Mouse (Mus musculus) neural tube, embryonic 12.5 days (tissue): ENCODE results near the gene Arl6. TPM values are rescaled to one million over a fixed set of nuclear protein-coding genes. Genes with fewer than 3 reads are reported as not detected.

Experiments
- ATAC-seq: fragments of 200-750 bp; cut with Nextera tagmentation; 2 replicates; pipeline ENCODE4 v1.8.0; 2017; ENCODE audit warnings: low read depth, mild to moderate bottlenecking, moderate TSS enrichment, moderate library complexity; ENCODE audit not compliant: low FRiP score
- H3K27ac ChIP-seq: fragments of 300-500 bp; sonication (generic); 2 replicates; pipeline ENCODE4 v1.5.1; 2016
- H3K27me3 ChIP-seq: fragments of 300-500 bp; sonication (generic); replicated peaks from 2 replicates; pipeline ENCODE4 v1.6.1; 2016; ENCODE audit warnings: mild to moderate bottlenecking
- H3K36me3 ChIP-seq: fragments of 300-500 bp; sonication (generic); 2 replicates; pipeline ENCODE4 v1.6.1; 2016; ENCODE audit warnings: mild to moderate bottlenecking
- H3K4me1 ChIP-seq: fragments of 300-500 bp; sonication (generic); 2 replicates; pipeline ENCODE4 v1.6.1; 2016
- H3K4me2 ChIP-seq: fragments of 300-500 bp; sonication (generic); replicated peaks from 2 replicates; pipeline ENCODE4 v1.6.1; 2016; ENCODE audit warnings: mild to moderate bottlenecking
- H3K4me3 ChIP-seq: fragments of 300-500 bp; sonication (generic); 2 replicates; pipeline ENCODE4 v1.5.1; 2016
- H3K9ac ChIP-seq: fragments of 300-500 bp; sonication (generic); 2 replicates; pipeline ENCODE4 v1.6.1; 2016; ENCODE audit warnings: mild to moderate bottlenecking
- H3K9me3 ChIP-seq: fragments of 300-500 bp; sonication (generic); 2 replicates; pipeline ENCODE4 v1.6.1; 2016; ENCODE audit warnings: mild to moderate bottlenecking
- WGBS: fragments of 180-500 bp; shearing (Covaris S2); methylation state at CpG from one replicate; pipeline ENCODE4 v1.1.7; 2016; 5-methylcytosine and 5-hydroxymethylcytosine counted together
- polyA plus RNA-seq: library from polyadenylated mRNA; unstranded; fragments of >200 nt; fragmentation: Nextera tagmentation; extraction: Ambion mirVana; gene quantifications from 2 replicates; pipeline ENCODE4 v1.2.1, GENCODE M21; 2016

The Arl6 gene
- polyA plus RNA-seq, 1 experiment from 2014 or later: 42.3 TPM

- Histone ChIP-seq H3K27ac (no peak overlapping the region), H3K36me3 (no peaks in the 10 kb centered on the region), H3K27me3 (no peaks in the 10 kb centered on the region), H3K4me3 (0 out of 2 replicates have a peak overlapping the region, but pooled peaks have one; percentile 2), H3K9me3 (no peaks in the 10 kb centered on the region), H3K4me1 (peaks cover 10% of the 10 kb centered on the region), H3K4me2 (peak overlapping the region; percentile 48), H3K9ac (no peak overlapping the region)
- peak; percentile 63 for ATAC-seq
- WGBS: 23% methylated on average over 15 of the region's 15 CpGs
Observed at GRCm38 (mm10) chr16:59604078-59604781, 35.0 kb downstream of the Arl6 start.

GRCm38 (mm10) chr16:59600311-59601251 lies 38.6 kb downstream of the Arl6 start, which contains the start of gene Crybg3:
TSS of gene Crybg3 (minus strand) at chr16:59600979.
- Histone ChIP-seq H3K27me3 (no peaks in the 10 kb centered on the region), H3K9me3 (no peaks in the 10 kb centered on the region), H3K27ac (peak within 1 kb of the TSS; percentile 37; the same call in 1 of the 2 replicates), H3K4me2 (peak within 1 kb of the TSS; percentile 80), H3K9ac (peak within 1 kb of the TSS; percentile 80), H3K4me3 (peak within 1 kb of the TSS; percentile 73), H3K36me3 (no peaks in the 10 kb centered on the region), H3K4me1 (peaks cover 10% of the 10 kb centered on the region)
- under 1% methylated on average over 88 of the region's 90 CpGs for WGBS
- ATAC-seq: peak; percentile 86

GRCm38 (mm10) chr16:59599411-59600265 lies 39.6 kb downstream of the Arl6 start:
- no peaks in the 10 kb centered on the region for H3K36me3 ChIP-seq
- peak overlapping the region; percentile 80 for H3K4me2 ChIP-seq
- ATAC-seq: no peak
- H3K27ac ChIP-seq: no peak overlapping the region
- peaks cover 10% of the 10 kb centered on the region for H3K4me1 ChIP-seq
- H3K4me3 ChIP-seq: peak overlapping the region; percentile 73
- H3K27me3 ChIP-seq: no peaks in the 10 kb centered on the region
- H3K9me3 ChIP-seq: no peaks in the 10 kb centered on the region
- no peak overlapping the region for H3K9ac ChIP-seq
- WGBS: 17% methylated on average over 17 of the region's 17 CpGs

GRCm38 (mm10) chr16:59598997-59599396 lies 40.2 kb downstream of the Arl6 start:
- no peak overlapping the region for H3K9ac ChIP-seq
- H3K4me1 ChIP-seq: peaks cover 10% of the 10 kb centered on the region
- no peak overlapping the region for H3K4me3 ChIP-seq
- H3K27ac ChIP-seq: no peak overlapping the region
- peak overlapping the region; percentile 80 for H3K4me2 ChIP-seq
- no peak for ATAC-seq
- H3K9me3 ChIP-seq: no peaks in the 10 kb centered on the region
- no peaks in the 10 kb centered on the region for H3K36me3 ChIP-seq
- 24% methylated on average over 4 of the region's 4 CpGs for WGBS
- no peaks in the 10 kb centered on the region for H3K27me3 ChIP-seq

GRCm38 (mm10) chr16:59597256-59597655 lies 41.9 kb downstream of the Arl6 start:
- no peak for ATAC-seq
- 97% methylated on average over 6 of the region's 6 CpGs for WGBS
- no peak overlapping the region for H3K4me3 ChIP-seq
- no peaks in the 10 kb centered on the region for H3K9me3 ChIP-seq
- no peak overlapping the region for H3K9ac ChIP-seq
- H3K36me3 ChIP-seq: no peaks in the 10 kb centered on the region
- no peaks in the 10 kb centered on the region for H3K27me3 ChIP-seq
- H3K27ac ChIP-seq: no peak overlapping the region
- no peak overlapping the region for H3K4me2 ChIP-seq
- H3K4me1 ChIP-seq: peaks cover 10% of the 10 kb centered on the region

- H3K4me2 ChIP-seq: no peak overlapping the region
- 85% methylated on average over 3 of the region's 3 CpGs for WGBS
- H3K27ac ChIP-seq: no peak overlapping the region
- no peak for ATAC-seq
- H3K4me3 ChIP-seq: no peak overlapping the region
- no peak overlapping the region for H3K9ac ChIP-seq
- no peaks in the 10 kb centered on the region for H3K9me3 ChIP-seq
- H3K36me3 ChIP-seq: no peaks in the 10 kb centered on the region
- no peaks in the 10 kb centered on the region for H3K27me3 ChIP-seq
- peaks cover 4% of the 10 kb centered on the region; the same call in 1 of the 2 replicates for H3K4me1 ChIP-seq
Observed at GRCm38 (mm10) chr16:59594714-59595113, 44.5 kb downstream of the Arl6 start.

GRCm38 (mm10) chr16:59590790-59591189 lies 48.4 kb downstream of the Arl6 start:
- no peaks in the 10 kb centered on the region for H3K9me3 ChIP-seq

GRCm38 (mm10) chr16:59588351-59589025 lies 50.7 kb downstream of the Arl6 start:
- no peak for ATAC-seq

More at GRCm38 (mm10) chr16:59590790-59591189, 48.4 kb downstream of the Arl6 start:
- Histone ChIP-seq H3K27me3 (no peaks in the 10 kb centered on the region), H3K9ac (no peak overlapping the region), H3K36me3 (no peaks in the 10 kb centered on the region), H3K27ac (no peak overlapping the region), H3K4me2 (no peak overlapping the region), H3K4me3 (no peak overlapping the region), H3K4me1 (no peaks in the 10 kb centered on the region)
- no peak for ATAC-seq
- WGBS: 88% methylated on average over 6 of the region's 6 CpGs

GRCm38 (mm10) chr16:59587816-59588215 lies 51.4 kb downstream of the Arl6 start:
- H3K36me3 ChIP-seq: no peaks in the 10 kb centered on the region
- no peak overlapping the region for H3K4me2 ChIP-seq
- H3K27me3 ChIP-seq: no peaks in the 10 kb centered on the region
- WGBS: 79% methylated on average over 10 of the region's 10 CpGs
- H3K9ac ChIP-seq: no peak overlapping the region
- ATAC-seq: no peak
- no peaks in the 10 kb centered on the region for H3K9me3 ChIP-seq
- no peak overlapping the region for H3K27ac ChIP-seq
- no peak overlapping the region for H3K4me3 ChIP-seq
- H3K4me1 ChIP-seq: no peaks in the 10 kb centered on the region

More at GRCm38 (mm10) chr16:59588351-59589025, 50.7 kb downstream of the Arl6 start:
- Histone ChIP-seq H3K4me1 (no peaks in the 10 kb centered on the region), H3K4me3 (no peak overlapping the region), H3K27me3 (no peaks in the 10 kb centered on the region), H3K9ac (no peak overlapping the region), H3K4me2 (no peak overlapping the region), H3K27ac (no peak overlapping the region), H3K36me3 (no peaks in the 10 kb centered on the region), H3K9me3 (no peaks in the 10 kb centered on the region)
- 77% methylated on average over 13 of the region's 13 CpGs for WGBS

GRCm38 (mm10) chr16:59586911-59587310 lies 52.3 kb downstream of the Arl6 start:
- Histone ChIP-seq H3K4me1 (no peaks in the 10 kb centered on the region), H3K9me3 (no peaks in the 10 kb centered on the region), H3K27me3 (no peaks in the 10 kb centered on the region), H3K36me3 (no peaks in the 10 kb centered on the region), H3K27ac (no peak overlapping the region), H3K9ac (no peak overlapping the region), H3K4me2 (no peak overlapping the region), H3K4me3 (no peak overlapping the region)
- WGBS: 91% methylated on average over 8 of the region's 8 CpGs
- ATAC-seq: no peak

GRCm38 (mm10) chr16:59586276-59586675 lies 52.9 kb downstream of the Arl6 start:
- Histone ChIP-seq H3K9me3 (no peaks in the 10 kb centered on the region), H3K9ac (no peak overlapping the region), H3K4me2 (no peak overlapping the region), H3K27me3 (no peaks in the 10 kb centered on the region), H3K36me3 (no peaks in the 10 kb centered on the region), H3K27ac (no peak overlapping the region), H3K4me1 (no peaks in the 10 kb centered on the region), H3K4me3 (no peak overlapping the region)
- 66% methylated on average over 6 of the region's 6 CpGs for whole genome bisulfite sequencing
- no peak for ATAC-seq
